Mouse (Mus musculus): ENCODE results near the gene Klhl36. TPM values are rescaled to one million over a fixed set of nuclear protein-coding genes. Genes with fewer than 3 reads are reported as not detected.
A peak's percentile ranks its signal among the peaks of the same experiment; 100 is the strongest.

Klhl36 gene
- total RNA-seq (2022), result 1 to 10 TPM; 7.4 to 8.6 (median 8.4) TPM

DNA sequence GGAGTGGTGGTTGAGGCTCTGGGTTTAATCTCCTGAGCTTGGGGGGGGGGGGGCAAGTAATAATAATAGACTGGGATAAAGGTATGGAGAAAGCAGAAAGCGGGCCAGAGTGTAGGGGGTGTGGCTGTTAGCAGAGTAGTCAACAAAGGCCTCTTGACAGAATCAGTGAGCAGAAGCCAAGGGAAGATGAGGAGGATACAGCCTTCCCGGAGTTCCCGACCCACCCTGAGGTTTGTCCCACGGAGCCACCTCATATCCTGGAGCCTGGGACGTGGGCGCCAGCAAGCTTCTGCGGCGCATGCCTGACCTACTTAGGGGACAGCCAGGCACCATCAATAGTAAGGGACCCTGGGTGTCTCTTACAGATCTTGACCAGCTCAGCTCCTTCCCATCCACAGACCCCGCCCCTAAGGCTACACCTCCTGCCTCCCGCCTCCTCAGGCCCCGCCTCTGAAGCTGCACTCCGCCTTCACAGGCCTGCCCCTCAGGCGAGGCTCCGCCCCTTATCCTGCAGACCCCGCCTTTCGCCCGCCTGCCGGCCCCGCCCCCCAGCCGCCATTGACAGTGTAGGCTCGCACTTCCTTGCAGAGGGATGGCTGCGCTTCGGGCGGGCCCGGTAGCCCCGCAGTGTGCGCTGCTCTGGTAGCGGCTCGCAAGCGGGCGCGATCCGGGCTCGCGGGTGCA is at the start of gene Klhl36:
Gene Klhl36, plus strand, starts transcription at position 561 of the 684 bp plus-strand sequence.
- DNase-seq (ENCODE audit: low spot score in 2 of 2), result peak; percentile 91 to 93

- DNase-seq (ENCODE audit: low spot score in 2 of 2), result no peak
Measured at GRCm38 (mm10) chr8:119812650-119813431, 49.2 kb upstream of the Klhl36 start.

DNA sequence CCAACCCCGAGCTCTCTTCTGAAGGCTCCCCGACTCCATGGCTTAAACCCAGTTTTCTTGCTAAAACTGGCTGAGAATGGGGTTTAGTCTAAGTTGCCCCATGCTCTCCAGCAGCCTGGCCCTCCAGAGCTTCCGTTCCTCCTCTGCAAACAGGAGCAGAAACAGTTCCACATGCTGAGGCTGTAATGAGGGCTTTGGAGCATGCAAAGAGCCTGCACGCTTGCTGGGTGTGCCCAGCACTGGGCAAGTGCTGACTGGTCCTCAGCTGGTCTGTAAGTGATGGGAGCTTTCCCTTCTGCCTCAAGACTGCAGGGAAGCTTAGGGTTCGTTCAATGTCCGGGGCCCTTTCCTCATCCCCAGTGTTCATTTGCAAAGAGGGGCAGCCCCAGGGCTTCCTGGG is 45.8 kb upstream of the Klhl36 start:
- DNase-seq (ENCODE audit: low spot score in 2 of 2), result no peak

DNA sequence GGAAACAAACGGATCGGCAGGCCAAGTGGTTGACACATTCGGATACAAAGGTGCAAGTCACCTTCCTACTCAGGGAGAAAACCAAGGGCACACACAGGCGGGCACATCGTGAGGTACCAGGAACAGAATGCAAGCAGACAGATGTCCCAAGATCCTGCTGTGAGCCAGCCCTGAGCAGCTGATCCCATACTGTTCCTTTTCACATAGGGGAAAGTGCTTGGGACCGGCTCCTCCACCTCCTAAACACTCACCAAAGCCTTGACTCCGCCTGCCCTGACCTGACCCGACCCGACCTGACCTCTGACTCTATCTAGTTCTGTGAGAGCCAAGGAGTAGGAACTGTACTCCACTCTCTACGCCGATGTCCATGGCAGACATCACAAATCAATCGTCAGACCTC is 44.6 kb upstream of the Klhl36 start:
- no peak for DNase-seq (ENCODE audit: low spot score in 2 of 2)

DNA sequence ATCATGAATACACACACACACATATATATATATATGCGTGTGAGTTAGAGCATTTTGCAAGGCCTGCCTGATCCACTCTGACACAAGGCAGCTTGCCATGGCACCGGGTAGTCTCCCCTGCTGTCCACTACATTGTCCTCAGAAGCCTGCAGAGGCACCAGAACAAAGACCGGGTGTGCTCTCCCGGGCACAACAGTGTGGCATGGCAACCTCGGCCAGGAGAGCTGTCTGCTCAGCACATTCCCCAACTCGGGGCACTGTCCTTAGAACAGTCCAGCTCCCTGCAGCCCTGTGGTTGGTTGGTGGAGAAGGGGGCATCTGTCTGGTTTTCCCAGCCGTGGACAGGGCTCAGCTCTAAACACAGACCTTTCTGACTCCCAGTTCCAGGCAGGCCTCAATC is 42.8 kb upstream of the Klhl36 start:
- DNase-seq (ENCODE audit: low spot score in 2 of 2), result no peak

- no peak for DNase-seq (ENCODE audit: low spot score in 2 of 2)
Measured at GRCm38 (mm10) chr8:119819976-119820375, 42.1 kb upstream of the Klhl36 start.

GRCm38 (mm10) chr8:119821691-119822090 is 40.4 kb upstream of the Klhl36 start:
- no peak for DNase-seq (ENCODE audit: low spot score in 2 of 2)

- no peak for DNase-seq (ENCODE audit: low spot score in 2 of 2)
Measured at GRCm38 (mm10) chr8:119823278-119823677, 38.8 kb upstream of the Klhl36 start.

DNA sequence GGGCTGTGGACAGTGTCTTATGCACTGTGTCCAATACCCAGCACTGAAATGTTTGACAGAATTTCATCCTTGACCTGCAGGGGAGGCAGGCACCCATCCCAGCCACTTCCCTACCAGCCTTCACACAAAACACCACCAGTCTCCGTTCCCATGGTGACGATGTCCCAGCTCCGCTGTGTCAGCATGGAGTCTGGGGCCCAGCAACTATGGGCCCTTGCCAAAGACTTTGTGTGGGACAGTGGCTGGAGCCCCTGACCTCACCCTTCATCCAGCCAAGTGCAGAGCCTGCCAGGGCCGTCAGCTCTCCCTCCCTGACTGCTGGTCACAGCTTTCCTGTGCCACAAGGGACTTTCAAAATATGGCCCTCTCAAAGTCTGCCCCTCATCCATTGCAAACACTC is 38.0 kb upstream of the Klhl36 start:
- DNase-seq (ENCODE audit: low spot score in 2 of 2), result peak in 1 of 2 experiments; percentile 76

GRCm38 (mm10) chr8:119824809-119825273 is 37.2 kb upstream of the Klhl36 start:
- DNase-seq (ENCODE audit: low spot score in 2 of 2), result peak in 1 of 2 experiments; percentile 64

GRCm38 (mm10) chr8:119825950-119826730 is 35.9 kb upstream of the Klhl36 start:
- DNase-seq (ENCODE audit: low spot score in 2 of 2), result no peak

DNA sequence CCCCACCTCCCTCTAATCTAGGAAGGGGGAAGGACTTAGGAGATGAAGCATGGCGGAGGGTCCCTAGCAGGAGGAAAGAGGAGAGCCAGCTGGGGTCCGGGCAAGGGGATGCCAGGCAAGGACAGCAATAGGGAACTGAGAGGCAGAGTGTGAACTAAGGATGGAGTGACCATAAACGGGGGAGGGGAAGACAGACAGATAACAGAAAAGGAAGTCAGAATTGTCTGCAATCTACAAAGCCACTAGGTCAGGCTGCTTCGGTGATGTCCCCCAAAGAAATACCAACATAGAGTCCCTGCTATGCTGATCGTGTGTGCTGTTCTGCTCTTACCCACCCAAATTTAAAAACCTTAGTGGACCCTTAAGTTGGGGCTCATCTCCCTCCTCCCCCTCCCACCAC is 35.1 kb upstream of the Klhl36 start:
- no peak for DNase-seq (ENCODE audit: low spot score in 2 of 2)

GRCm38 (mm10) chr8:119827721-119828153 is 34.3 kb upstream of the Klhl36 start:
- DNase-seq (ENCODE audit: low spot score in 2 of 2), result no peak

GRCm38 (mm10) chr8:119829015-119829414 is 33.1 kb upstream of the Klhl36 start:
- DNase-seq (ENCODE audit: low spot score in 2 of 2), result no peak

DNA sequence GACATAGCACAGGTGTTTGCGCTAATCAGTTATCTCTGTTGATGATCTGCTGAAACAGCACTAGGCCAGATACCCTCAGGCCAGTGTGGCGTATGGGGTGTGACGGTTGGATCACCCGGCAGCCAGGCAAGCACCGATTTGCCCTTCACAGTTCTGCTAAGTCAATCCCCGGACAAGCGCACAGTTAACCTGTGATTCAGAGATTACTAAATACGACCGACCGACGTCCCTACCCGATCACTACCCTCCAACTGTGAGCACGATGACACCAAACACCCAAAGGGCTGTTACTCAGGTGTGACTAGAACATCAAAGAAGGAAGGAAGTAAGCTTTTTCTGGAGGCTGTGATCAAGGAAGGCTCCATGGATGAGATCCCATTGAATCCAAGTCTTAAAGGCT is 32.6 kb upstream of the Klhl36 start:
- no peak for DNase-seq (ENCODE audit: low spot score in 2 of 2)

GRCm38 (mm10) chr8:119829870-119830580 is 32.0 kb upstream of the Klhl36 start:
- no peak for DNase-seq (ENCODE audit: low spot score in 2 of 2)

DNA sequence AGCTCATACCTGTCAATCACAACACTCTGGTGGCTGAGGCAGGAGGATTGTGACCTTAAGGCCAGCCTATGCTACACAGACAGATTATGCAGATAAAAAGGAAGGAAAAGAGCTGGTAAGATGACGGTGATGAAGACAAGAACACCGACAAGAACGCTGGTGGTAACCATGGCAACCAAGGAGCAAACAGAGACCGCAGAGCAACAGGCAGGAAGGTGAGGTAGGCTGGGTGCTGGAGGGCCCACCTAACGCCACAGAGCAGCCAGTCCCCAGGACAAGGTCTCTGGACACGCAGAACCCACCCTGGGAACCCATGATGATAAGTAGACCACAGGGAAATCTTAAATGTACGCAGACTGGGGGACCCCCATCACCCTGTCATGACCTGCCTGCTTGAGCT is 31.5 kb upstream of the Klhl36 start:
- no peak for DNase-seq (ENCODE audit: low spot score in 2 of 2)

GRCm38 (mm10) chr8:119831336-119831995 is 30.6 kb upstream of the Klhl36 start:
- DNase-seq (ENCODE audit: low spot score in 2 of 2), result no peak

GRCm38 (mm10) chr8:119832101-119832617 is 29.9 kb upstream of the Klhl36 start:
- no peak for DNase-seq (ENCODE audit: low spot score in 2 of 2)

DNA sequence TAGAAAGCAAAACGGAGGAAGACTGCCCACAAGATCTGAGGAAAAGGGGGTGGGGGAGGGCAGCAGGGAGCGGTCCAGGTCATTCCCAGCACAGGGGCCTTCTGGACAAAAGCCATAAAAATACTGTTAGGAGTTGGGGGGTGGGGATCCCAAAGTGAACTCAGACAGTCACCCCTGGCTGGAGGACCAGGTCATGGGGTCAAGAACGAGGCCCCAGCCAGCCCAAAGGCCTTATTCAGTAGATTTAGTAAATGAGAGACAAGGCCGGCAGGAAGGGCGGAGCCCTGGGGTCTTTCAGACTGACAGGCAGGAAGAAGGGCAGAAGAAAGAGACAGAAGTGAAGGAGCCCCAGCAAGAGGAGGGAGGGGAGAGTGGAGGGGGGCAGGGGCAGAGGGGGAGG is 29.1 kb upstream of the Klhl36 start:
- DNase-seq (ENCODE audit: low spot score in 2 of 2), result no peak
